In the genomic region with DNA sequence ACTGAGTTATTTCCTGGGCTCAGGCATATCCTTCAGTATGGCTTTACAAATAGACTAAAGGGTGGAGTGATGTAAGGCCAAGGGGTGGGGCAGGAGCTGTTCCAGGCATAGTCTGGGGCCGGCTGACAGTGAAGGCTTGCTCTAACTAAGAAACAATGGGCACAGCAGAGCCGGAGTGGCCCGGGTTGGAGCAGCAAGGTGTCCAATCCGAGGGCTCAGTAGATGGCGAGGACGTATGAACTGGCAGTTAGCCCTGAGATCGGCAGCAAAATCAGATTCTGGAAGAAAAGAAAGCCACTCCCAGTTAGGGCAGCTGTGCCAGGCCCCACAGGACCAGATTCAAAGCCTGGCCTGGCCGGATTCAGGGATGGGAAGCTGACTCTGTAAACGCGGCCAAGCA, we compare ENCODE assay signal across 7 mouse cellular contexts.
DNase-seq lines count a peak whose midpoint lies in the region; ATAC-seq and TF ChIP-seq lines count a peak whose summit lies in the region.

No protein-coding gene starts in this region.

- peaks cover 6% of the 10 kb centered on the region; the same call in 1 of the 2 replicates for H3K4me1 ChIP-seq in lung, adult 2 months (ENCODE audit: control insufficient read depth, insufficient read depth, low read length)
- H3K4me1 ChIP-seq in forebrain, embryonic 12.5 days, result peaks cover 15% of the 10 kb centered on the region
- peaks cover 15% of the 10 kb centered on the region for H3K4me1 ChIP-seq in hindbrain, embryonic 12.5 days
- no peaks in the 10 kb centered on the region for H3K4me1 ChIP-seq in midbrain, embryonic 11.5 days (ENCODE audit: control insufficient read depth, insufficient read depth, low read length)

- H3K27ac ChIP-seq in forebrain, embryonic 12.5 days, result no peak overlapping the region
- H3K27ac ChIP-seq in hindbrain, embryonic 12.5 days, result no peak overlapping the region
- H3K27ac ChIP-seq in midbrain, embryonic 11.5 days (ENCODE audit: low read depth, low read length), result no peak overlapping the region

- DNase-seq in lung, adult 18-20 months, result peak; percentile 66 to 79
- no peak for DNase-seq in lung, adult 2 months
- DNase-seq in midbrain, embryonic 11.5 days (ENCODE audit: low spot score, missing footprints), result no peak
- no peak for DNase-seq in spleen, postnatal 36 days (ENCODE audit: low spot score in 2 of 2)
- no peak for DNase-seq in frontal cortex, postnatal 14 days (ENCODE audit: low spot score in 2 of 2)

- 0 out of 2 replicates have a peak, but pooled peaks have one; percentile 53 for ATAC-seq in forebrain, embryonic 12.5 days (ENCODE audit: low FRiP score)
- ATAC-seq in hindbrain, embryonic 12.5 days (ENCODE audit: low FRiP score), result peak; percentile 73
- ATAC-seq in midbrain, embryonic 11.5 days (ENCODE audit: low FRiP score), result no peak

- H3K36me3 ChIP-seq in forebrain, embryonic 12.5 days (replicated peaks), result no peaks in the 10 kb centered on the region
- no peaks in the 10 kb centered on the region for H3K36me3 ChIP-seq in hindbrain, embryonic 12.5 days
- no peaks in the 10 kb centered on the region for H3K36me3 ChIP-seq in midbrain, embryonic 11.5 days (ENCODE audit: control insufficient read depth, insufficient read depth, low read length)

- no peak overlapping the region for H3K4me3 ChIP-seq in lung, adult 2 months (replicated peaks; ENCODE audit: extremely low read depth, low read depth, low read length)
- H3K4me3 ChIP-seq in forebrain, embryonic 12.5 days (replicated peaks), result no peak overlapping the region
- H3K4me3 ChIP-seq in hindbrain, embryonic 12.5 days, result no peak overlapping the region
- H3K4me3 ChIP-seq in midbrain, embryonic 11.5 days (ENCODE audit: low read depth, low read length), result no peak overlapping the region

- 34% methylated on average over 10 of the region's 10 CpGs for WGBS in lung, adult 2 months
- WGBS in forebrain, embryonic 12.5 days, result 44% methylated on average over 10 of the region's 10 CpGs
- 38% methylated on average over 10 of the region's 10 CpGs for WGBS in hindbrain, embryonic 12.5 days
- 59% methylated on average over 10 of the region's 10 CpGs for WGBS in midbrain, embryonic 11.5 days

- no peak overlapping the region for H3K4me2 ChIP-seq in forebrain, embryonic 12.5 days
- no peak overlapping the region for H3K4me2 ChIP-seq in hindbrain, embryonic 12.5 days (replicated peaks)
- no peak overlapping the region for H3K4me2 ChIP-seq in midbrain, embryonic 11.5 days

- TF ChIP-seq POLR2A in lung, adult 2 months (IDR thresholded peaks at IDR 0.05; ENCODE audit: borderline replicate concordance, extremely low read depth, low read depth, low read length), result no peak

- peaks cover 14% of the 10 kb centered on the region for H3K27me3 ChIP-seq in forebrain, embryonic 12.5 days
- H3K27me3 ChIP-seq in hindbrain, embryonic 12.5 days, result 0 out of 2 replicates have a peak, but pooled peaks cover 4% of the 10 kb centered on the region
- H3K27me3 ChIP-seq in midbrain, embryonic 11.5 days (ENCODE audit: control insufficient read depth, insufficient read depth, low read length), result no peaks in the 10 kb centered on the region

- H3K9me3 ChIP-seq in forebrain, embryonic 12.5 days, result no peaks in the 10 kb centered on the region
- no peaks in the 10 kb centered on the region for H3K9me3 ChIP-seq in hindbrain, embryonic 12.5 days (replicated peaks)
- H3K9me3 ChIP-seq in midbrain, embryonic 11.5 days (ENCODE audit: control insufficient read depth, low read length), result no peaks in the 10 kb centered on the region

- no peak for TF ChIP-seq CTCF in lung, adult 2 months (IDR thresholded peaks at IDR 0.05; ENCODE audit: insufficient read depth, low read length)

- no peak overlapping the region for H3K9ac ChIP-seq in forebrain, embryonic 12.5 days
- 0 out of 2 replicates have a peak overlapping the region, but pooled peaks have one; percentile 36 for H3K9ac ChIP-seq in hindbrain, embryonic 12.5 days
- peak overlapping the region; percentile 1; the same call in 1 of the 2 replicates for H3K9ac ChIP-seq in midbrain, embryonic 11.5 days (ENCODE audit: low read length)

Comparison
In these comparisons a context has a peak if more than half of its experiments do, and no peak if none do; other contexts are left out.
1. DNase-seq: peak in lung, adult 18-20 months (2 of 2); none in lung, adult 2 months (single experiment), midbrain, embryonic 11.5 days (single experiment), spleen, postnatal 36 days (0 of 2) and frontal cortex, postnatal 14 days (0 of 2).